21 mouse cellular contexts compared by ENCODE assay signal in genomic region chr9:88092561-88092960, GRCm38 (mm10).
"Had no signal": no experiment of that assay in that cellular context is flagged by ENCODE, and none has a peak within 500 bp of the region (broad histone marks: within the 10 kb centered on the region; RNA-seq: fewer than 3 reads in every experiment).

No protein-coding gene starts in this region.

- H3K4me3 ChIP-seq: limb, embryonic 10.5 days; limb, embryonic 13.5 days; liver, embryonic 12.5 days; liver, embryonic 15.5 days; lung, embryonic 15.5 days; megakaryocyte, embryonic 14.5 days; neural tube, embryonic 12.5 days; neural tube, embryonic 15.5 days had no signal

- H3K4me2 ChIP-seq: limb, embryonic 13.5 days; liver, embryonic 12.5 days; liver, embryonic 15.5 days; lung, embryonic 15.5 days; midbrain, embryonic 11.5 days; neural tube, embryonic 12.5 days; neural tube, embryonic 15.5 days had no signal

- H3K27ac ChIP-seq: limb, embryonic 10.5 days; limb, embryonic 13.5 days; liver, embryonic 12.5 days; liver, embryonic 15.5 days; lung, embryonic 15.5 days; neural tube, embryonic 12.5 days; neural tube, embryonic 15.5 days had no signal

- H3K9me3 ChIP-seq: limb, embryonic 10.5 days; limb, embryonic 13.5 days; liver, embryonic 12.5 days; liver, embryonic 15.5 days; lung, embryonic 15.5 days; megakaryocyte, embryonic 14.5 days; neural tube, embryonic 12.5 days; neural tube, embryonic 15.5 days had no signal

- H3K36me3 ChIP-seq: limb, embryonic 10.5 days; limb, embryonic 13.5 days; liver, embryonic 12.5 days; liver, embryonic 15.5 days; lung, embryonic 15.5 days; neural tube, embryonic 12.5 days; neural tube, embryonic 15.5 days had no signal

- H3K4me1 ChIP-seq: liver, embryonic 12.5 days; liver, embryonic 15.5 days; lung, embryonic 15.5 days; neural tube, embryonic 12.5 days; neural tube, embryonic 15.5 days had no signal

- H3K9ac ChIP-seq: limb, embryonic 13.5 days; liver, embryonic 12.5 days; liver, embryonic 15.5 days; lung, embryonic 15.5 days; neural tube, embryonic 12.5 days; neural tube, embryonic 15.5 days had no signal

- ATAC-seq: liver, embryonic 12.5 days had no signal

- DNase-seq: kidney, postnatal 14 days; kidney, postnatal 4 days; layer of hippocampus, adult 9-11 months; liver; lung, adult 18-20 months; lung, postnatal 10 days; lung, postnatal 36 days; midbrain, embryonic 14.5 days; right cerebral cortex, adult 18-20 months; right cerebral cortex, postnatal 25 days; thymus, adult 18-20 months; thymus, postnatal 36 days had no signal

- H3K27me3 ChIP-seq: limb, embryonic 13.5 days; liver, embryonic 12.5 days; liver, embryonic 15.5 days; lung, embryonic 15.5 days; megakaryocyte, embryonic 14.5 days; neural tube, embryonic 12.5 days; neural tube, embryonic 15.5 days had no signal
